Mouse (Mus musculus) ovary, postnatal 10 days (tissue): ENCODE measurements around the gene Gm10964.

Experiments
- DNase-seq: peaks from one replicate; pipeline ENCODE4 v3.0.0; 2022; ENCODE audit warnings: low spot score

The Gm10964 gene

DNA sequence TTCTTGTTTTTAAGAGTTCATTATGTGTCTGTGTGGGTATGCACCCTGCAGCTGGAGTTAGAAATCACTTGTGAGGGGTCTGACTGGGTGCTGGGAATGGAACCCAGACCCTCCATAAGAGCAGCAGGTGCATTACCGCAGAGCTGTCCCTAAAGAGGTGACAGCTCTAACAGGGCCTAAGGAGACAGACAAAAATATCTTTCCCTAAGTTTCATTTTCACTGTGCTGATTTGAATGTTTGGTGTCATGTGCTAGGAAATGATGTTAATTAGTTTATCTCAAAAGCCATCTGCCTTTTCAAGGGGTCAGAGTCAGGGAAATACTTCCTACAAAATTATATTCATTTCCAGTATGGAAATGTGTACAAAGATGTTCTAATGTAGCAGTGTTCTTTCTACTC, at the start of gene Gm10964:
Gm10964 (plus strand) TSS at position 38 of the 400 bp plus-strand sequence.
- DNase-seq, result no peak

DNA sequence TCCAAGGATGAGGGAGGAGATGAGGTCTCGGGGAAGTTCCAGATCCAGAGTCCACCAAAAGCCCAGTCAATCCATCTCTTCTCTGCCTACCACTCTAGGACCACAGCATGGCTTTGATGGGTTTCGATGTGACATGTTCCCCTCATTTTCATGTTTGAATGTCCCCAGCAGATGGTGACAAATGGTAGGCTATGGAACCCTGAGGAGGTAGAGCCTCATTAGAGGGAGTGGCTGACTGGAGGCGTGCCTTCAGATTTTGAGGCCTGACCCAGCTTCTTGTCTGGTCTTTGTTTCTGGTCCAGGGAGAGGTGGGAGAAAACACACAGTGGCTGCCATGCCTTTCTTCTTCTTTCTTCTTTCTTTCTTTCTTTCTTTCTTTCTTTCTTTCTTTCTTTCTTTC, 48.7 kb upstream of the Gm10964 start:
- no peak for DNase-seq

DNA sequence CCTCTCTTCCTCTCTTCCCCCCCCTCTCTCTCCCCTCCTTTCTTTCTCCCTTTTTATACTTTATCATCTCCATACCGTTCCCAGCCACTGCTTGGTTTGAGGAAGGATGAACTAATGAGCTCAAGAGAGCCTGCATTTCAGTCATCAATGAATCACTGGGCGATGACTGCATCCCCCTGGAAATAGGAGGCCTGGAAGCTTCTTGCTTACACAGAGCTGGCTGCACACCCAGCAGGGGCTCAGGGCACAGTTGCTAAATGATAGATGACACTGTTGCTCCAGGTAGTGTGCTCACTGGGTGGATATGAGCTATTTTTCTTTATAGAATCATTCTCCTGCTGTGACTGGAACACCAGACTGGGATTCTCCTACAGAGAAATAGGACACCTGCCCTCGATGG, 43.6 kb upstream of the Gm10964 start:
- DNase-seq, result no peak

DNA sequence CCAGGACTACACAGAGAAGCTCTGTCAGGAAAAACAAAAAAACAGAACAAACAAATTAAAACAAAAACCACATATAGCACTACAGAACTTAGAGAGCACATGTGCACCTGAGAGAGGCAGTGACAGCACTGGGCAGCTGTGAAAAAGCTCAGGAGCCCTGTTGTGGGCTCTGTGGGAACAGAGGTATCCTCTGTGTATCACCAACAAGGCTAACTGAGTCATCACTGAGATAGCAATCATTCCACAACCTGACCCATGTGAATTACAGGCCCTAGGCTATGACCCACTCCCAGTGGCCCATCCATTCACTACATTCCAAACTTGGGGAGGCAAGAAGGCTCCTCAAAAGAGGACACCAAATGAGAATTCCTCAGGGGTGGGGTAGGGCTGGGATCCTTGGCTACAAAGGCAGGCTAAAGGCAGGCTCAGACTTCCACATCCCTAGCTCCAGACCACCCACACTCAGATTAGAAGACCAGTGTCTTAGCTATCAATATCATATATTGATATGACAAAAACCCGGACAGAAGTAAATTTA, 42.7 kb upstream of the Gm10964 start:
- no peak for DNase-seq

DNA sequence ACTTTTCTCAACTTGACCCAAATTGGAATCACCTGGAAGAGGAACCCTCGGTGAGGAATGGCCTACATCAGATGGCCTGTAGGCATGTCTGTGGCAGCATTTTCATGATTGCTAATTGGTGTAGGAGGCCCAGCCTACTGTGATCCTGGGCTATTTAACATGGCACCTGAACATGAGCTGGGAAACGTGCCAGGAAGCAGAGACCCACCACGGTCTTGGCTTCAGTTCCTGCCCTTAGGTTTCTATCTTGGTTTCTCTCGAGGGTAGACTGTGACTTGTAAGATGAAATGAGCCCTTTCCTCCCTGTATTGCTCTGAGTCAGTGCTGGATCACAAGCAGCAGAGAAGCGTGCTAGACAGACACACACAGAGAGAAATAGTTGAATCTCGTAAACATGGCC, 34.5 kb upstream of the Gm10964 start:
- DNase-seq, result no peak

DNA sequence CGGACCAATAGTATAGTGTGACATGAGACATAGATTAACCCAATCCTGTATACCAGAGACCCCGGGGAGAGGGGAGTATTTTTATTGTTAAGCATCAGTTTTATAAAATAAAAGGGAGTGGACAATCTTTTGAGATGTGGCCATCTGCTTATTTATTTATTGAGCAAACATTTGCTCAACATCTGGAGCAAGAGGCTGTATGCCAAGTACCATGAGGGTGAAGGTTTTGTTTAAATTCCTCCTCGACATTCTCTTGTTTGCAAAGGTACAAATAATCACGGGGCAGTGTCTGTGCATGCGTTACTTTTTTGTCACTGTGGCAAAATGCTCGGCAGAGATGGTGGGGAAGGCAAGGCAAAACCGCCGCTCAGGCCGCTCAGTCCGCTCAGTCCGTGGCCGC, 33.7 kb upstream of the Gm10964 start:
- DNase-seq, result no peak

DNA sequence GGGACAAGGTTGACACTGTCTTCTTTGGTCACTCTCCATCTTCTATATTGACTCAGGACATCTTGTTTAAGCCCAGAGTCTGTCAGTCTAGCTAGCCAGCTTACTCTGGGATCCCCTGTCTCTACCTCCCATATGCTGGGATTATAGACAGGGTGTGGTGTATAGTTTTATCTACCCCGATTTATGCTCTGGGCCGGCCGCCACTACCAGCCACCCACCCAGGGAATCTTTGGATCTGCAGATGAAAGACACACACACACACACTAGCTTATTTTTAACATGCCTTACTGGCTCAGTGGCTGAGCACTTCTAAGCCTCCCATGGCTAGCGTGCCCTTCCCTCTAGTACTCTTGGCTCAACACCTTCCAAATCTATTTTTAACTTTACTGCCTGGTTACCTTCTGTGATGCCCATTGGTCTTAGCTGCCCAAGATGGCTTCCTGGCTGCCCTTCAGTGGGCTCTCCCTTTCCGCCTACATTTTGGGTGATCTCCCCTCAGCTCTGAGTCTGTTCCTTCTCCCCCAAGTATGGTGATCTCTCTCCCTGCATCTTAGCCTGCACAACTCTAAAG, 29.6 kb upstream of the Gm10964 start:
- DNase-seq, result no peak

DNA sequence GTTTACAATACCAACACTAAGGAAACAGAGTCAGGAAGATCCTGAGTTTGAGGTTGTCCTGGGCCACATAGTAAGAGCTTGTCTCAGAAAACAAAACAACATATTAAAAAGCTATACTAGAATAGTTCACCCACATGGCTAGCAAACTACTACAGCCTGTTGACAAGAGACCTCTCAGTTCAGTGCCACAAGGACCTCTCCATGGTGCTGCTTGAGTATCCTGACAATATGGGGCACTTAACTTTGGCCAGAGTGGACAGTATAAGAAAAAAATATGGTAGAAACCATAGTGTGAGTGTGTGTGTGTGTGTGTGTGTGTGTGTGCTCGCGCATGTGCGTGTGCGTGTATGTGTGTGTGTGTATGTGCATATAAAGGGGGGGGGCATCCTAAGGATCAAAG, 27.0 kb upstream of the Gm10964 start:
- DNase-seq, result no peak

DNA sequence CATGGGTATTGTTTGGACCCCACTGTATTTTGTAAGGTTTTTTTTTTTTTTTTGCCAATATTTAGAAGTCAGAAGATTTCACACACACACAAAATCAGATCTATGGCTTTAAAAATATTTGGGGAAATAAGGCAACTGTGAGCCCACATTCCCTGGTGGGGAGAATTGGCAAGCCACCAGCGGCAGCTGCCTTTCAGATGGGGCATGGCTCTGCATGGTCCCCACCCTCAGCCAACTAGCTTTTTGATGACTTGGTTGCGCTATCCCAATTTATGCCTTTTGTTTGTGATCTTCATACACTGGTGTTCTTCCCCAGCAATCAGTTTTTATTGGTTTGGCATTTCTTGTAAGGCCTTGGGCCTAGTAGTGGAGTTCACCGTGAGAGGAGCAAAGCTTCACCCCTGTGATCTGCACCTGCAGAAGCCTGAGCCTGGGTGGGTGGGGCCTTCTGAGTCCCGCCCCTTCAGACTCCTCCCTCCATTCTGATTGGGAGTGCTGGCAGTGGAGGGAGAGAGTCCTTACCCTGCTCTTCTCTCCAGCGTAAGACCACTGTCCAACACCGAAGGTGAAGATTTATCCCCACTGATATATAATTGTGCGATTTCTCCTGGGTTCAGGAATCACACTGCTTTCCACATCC, 24.8 kb upstream of the Gm10964 start:
- no peak for DNase-seq

DNA sequence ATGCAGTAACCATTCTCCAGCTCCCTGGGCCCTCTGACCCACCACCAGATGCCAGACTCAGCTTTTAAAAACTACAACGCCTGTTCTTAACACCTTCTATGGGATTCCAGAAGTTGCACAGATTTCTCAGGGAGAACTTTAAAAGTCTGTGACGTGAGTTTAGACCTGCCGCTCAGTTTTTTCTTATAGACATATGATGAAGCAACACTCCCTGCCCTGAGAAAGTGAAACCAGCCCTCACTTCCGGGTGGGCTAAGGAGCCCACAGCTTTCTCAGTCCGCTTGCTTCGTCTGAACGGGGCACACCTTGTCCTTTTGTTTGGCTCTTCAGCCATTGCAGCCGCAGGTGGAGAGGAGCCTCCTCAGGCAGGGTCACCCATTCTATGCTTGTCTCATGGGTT, 24.2 kb upstream of the Gm10964 start:
- DNase-seq, result no peak

DNA sequence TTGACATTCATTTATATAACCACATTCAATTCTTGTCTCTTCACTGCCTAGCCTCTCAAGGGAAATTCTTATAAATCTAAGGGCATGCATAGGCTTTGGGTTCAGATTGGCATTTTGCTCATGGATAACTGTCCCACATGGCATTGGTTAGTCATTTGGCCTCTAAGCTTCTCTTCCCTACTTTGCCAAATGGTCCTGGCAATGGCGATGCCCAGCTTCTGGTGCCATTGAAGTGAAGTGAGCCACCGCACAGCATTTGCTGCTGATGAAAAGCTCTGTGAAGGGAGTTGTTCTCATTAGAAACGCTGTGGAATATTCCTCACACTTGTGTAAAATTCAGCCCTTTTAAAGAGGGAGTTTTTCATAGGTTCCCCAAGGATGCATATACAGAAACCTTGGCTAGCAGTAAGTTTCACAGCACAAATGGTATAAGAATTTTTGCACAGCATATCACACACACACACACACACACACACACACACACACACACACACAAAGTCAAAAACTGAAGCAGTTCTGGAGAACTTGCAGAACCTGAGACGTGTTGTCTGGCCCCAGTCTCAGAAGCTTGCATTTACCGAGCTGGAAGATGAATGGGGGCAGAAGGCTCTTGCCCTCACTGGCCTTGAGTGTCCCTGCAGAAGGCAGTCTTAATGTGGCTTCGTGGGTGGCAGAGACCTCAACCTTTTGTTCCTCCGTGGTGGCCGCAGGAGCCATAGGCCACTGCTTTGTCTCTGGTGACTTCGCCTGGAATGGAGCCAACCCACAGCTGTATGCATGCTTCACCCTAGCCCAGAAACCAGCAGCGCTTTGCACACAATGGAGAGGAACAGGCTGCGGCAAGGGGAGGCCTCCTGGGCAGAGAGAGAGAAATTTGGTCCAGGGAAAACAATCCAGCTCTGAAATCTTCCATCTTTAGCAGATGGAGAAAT, 23.1 kb upstream of the Gm10964 start:
- DNase-seq, result peak; percentile 13

DNA sequence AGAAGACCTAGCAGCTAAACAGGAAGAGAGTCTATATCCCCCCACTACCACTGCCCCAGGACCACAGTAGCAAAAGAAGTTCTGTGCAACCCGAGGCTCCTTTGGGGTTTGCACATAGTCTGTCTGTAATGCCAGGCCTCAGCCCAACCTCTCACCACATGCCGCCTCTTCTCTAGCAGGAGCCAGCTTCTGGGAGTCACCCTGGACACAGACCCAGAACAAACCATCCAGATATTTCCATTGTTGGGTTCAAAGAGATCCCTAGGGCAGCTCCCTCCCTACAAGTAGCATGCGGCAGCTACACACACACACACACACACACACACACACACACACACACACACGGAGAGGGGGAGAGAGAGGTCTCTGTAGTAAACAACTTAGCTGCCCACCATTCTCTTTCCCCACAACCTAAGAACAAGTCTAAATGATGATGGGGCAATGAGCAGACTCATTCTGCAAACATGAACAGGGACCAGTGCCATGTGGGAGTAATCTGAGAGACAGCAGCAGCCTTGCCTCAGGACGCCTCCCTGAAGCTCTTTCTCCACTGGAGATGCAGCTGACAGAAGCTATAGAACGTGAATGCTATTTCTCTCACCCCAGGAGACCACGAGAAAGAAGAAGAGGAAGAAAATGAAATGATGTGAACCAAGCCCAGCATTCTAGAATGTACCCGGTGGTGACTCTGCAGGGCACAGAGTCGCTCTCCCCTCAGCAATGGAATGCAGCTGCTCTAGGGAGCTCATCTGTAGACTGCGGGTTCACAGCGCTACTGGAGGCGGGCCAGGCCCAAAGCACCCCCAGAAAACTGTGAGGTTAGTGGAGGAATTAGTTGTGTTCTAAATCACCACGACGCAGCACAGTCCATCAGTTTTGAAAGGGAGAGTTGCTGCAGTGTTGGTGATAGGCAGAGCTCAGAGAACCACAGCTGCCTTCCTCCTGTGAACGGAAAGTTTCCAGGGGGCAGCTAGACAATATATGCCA, 22.1 kb upstream of the Gm10964 start:
- DNase-seq, result no peak

DNA sequence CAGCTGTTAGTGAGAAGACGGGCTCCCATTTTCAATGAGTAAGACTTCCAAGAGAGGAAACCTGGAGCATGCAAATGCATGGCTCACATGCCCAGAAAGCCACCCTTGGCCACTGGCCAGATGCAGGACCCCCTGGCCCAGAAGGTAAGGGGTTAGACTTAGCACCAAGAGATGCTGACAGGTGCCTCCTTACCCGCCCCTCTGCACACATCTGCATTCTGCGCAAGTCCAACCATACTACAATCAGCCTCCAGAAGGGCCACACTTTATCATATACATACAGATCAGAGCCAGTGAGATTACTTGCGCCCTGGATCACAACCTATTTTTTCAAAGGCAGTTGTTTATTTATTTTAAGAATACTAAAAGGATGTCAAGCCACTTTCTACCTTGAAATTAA, 20.4 kb upstream of the Gm10964 start:
- DNase-seq, result no peak

DNA sequence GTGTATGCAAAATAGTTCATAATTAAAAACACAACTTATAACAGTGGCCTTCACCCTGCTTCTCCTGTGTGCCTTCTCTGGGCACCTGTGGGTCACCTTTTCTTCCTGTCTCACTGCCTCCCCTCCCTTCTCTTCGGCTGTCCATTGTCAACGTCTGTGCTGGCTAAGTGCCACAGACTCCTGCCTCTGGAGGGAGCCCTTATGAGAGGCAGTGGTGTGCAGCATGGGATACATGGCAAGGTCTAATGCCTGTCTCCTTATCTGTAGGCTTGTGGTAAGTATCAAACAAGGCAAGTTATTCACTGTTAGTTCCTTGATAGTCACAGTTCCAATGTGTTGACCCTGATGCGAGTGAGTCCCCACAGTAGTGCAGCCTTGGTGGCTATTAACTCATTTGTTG, 15.0 kb upstream of the Gm10964 start:
- no peak for DNase-seq

DNA sequence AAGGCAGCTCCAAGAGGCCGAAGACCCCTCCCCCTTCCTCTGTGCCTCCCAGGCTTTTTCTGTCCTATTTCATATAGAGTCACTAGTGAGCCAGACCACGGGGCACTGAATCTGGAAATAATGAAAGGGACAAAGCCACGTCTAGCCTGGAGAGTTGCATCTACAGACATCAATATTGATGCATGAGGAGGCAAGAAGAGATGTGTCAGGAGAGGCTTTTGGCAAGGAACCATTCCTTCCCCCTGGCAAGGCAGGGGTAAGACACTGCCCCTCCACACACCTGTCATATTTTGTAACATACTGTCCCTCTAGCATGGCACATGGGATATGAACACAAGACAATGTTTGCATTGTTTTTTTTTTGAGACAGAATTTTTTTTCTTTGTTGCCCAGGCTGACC, 12.5 kb upstream of the Gm10964 start:
- no peak for DNase-seq

DNA sequence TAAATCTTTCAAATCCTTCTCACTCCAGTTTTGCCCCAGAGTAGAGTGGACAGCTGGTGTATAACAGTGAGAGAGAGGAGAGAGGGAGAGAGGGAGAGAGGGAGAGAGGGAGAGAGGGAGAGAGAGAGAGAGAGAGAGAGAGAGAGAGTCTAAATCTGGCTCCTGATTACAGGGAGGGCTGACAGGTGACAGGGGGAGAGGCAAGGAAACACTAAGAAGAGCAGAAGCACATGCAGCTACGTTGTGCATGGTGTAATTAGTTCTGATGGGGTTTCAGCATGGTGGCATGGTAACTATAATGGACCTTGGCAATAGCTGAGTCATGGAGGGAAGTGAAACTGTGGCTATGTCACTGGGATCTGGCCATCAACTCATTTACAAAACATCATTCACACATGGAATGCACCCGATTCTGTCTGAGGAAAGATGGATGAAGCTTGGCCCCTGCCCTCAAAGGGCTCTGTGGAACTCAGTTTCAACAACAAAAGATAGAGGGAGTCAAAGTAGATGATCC, 11.3 kb upstream of the Gm10964 start:
- DNase-seq, result no peak

DNA sequence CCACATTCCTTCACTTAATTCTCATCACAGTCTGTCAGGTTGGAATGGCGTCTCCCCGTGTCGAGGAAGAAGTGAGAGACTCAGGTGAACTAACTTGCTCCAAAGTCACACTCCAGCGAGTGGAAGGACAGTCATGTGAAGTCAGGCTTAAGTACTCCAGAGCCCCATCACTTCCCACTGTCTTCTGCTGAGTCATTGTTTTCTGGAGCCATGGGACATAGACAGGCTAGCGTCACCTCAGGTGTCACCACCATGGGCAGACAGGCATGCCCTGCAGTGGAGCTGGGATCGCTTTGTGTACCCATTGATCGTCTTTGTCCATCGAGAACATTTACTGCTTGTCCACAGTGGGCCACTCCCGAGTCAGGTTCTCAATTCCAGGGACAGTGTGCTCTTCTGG, 9.3 kb upstream of the Gm10964 start:
- DNase-seq, result no peak

DNA sequence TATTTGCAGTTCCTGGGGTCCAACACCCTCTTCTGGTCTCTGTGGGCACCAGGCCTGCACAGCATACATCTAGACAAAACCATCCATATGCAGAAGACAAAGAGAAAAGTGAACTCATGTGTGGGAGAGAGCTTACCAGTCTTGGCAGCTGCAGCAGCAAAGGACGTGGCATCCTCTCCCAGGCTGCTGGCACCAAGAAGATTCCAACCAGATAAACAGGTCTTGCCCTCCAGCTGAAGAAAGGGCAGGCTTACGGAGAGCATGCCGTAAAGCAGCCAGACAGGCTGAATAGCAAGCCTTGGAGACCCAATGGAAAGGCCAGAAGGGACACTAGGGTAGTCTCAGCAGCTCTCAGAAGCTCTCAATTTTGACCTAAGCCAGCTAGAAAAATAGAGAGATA, 7.0 kb upstream of the Gm10964 start:
- no peak for DNase-seq

DNA sequence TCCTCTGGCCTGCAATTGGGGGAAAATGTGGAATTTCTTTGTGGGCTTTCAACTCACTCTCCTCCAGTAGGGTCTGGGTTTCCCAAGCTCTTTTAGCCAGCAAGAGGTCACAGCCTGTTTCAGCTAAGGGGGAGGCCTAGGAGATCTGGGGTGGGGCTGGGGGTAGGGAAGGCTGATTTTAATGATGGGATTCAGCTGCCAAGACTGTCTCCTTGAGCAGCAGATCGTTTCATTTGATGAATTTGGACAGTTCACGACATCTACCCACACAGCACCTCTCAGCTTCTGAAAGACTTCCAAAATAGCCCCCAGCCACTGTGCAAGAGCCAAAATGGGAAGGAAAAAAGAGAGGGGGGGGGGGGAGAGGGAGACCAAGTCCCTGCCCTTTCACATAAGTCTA, 6.0 kb upstream of the Gm10964 start:
- DNase-seq, result no peak

DNA sequence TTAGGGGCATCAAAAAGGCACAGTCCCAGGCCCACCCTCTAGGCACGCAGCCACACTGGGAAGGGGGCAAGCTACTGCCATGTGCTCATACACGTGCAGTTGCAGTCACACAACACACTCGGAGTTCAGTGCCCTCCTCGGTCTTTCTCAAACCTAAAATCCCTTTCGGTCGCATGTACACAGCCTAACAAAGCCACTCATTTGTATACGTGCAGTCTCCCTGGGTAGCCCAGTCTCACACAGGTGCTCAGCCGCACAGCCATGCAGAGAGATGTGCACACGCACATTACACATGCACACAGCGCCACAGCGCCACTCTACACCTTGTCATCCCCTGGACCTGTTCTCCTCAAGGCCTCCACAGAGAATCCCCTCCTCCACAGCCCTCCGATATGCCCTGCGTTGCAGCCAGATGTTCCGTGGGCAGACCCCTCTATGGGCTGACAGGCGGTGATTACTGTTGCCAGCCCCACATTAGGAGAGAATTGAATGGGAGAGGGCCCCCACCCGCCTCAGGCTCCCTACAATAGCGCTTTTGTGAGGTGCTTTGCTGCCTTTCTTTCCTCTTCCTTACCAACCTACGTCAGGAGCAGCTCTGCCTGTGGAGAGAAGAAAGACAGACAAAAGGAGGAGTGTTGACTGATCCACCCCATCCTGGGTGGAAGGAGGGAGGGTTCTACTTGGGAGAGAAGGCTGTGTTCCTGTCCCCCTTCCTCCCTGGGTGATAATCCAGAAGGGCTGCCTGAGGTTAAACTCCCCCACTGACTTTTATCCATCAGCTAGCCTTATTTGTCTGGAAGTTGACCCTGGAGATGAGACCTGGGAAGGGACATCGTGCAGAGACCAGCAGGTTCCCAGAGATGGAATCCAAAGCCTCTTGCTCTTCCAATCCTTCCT, 5.1 kb upstream of the Gm10964 start:
- no peak for DNase-seq
